Mouse (Mus musculus): ENCODE results near the gene Prdm13. TPM values are rescaled to one million over a fixed set of nuclear protein-coding genes. Genes with fewer than 3 reads are reported as not detected.

Prdm13 gene
- polyA plus RNA-seq (2016; fragmentation: Nextera tagmentation; extraction: Ambion mirVana): not detected in 2 replicates

- Histone ChIP-seq H3K36me3 (no peaks in the 10 kb centered on the region), H3K27ac (no peak within 1 kb of the TSS), H3K9me3 (replicated peaks) (no peaks in the 10 kb centered on the region), H3K9ac (no peak within 1 kb of the TSS), H3K4me1 (peaks cover 9% of the 10 kb centered on the region), H3K4me3 (no peak within 1 kb of the TSS), H3K27me3 (replicated peaks) (peaks cover 100% of the 10 kb centered on the region), H3K4me2 (no peak within 1 kb of the TSS)
- WGBS (ENCODE audit: insufficient replicate concordance): 3% methylated on average over 38 of the region's 38 CpGs
- ATAC-seq: no peak
These were observed at the start of gene Prdm13 for GRCm38 (mm10) chr4:21685595-21686091. TSS of gene Prdm13 (minus strand) at chr4:21685963.

GRCm38 (mm10) chr4:21727615-21728165 lies 41.9 kb upstream of the Prdm13 start, which contains the start of gene Ccnc:
TSS of gene Ccnc (plus strand) at chr4:21727701.
- peak within 1 kb of the TSS; percentile 84 for H3K27ac ChIP-seq
- WGBS (ENCODE audit: insufficient replicate concordance): under 1% methylated on average over 37 of the region's 37 CpGs

GRCm38 (mm10) chr4:21726912-21727614 lies 41.3 kb upstream of the Prdm13 start:
- ATAC-seq: peak; percentile 36
- WGBS (ENCODE audit: insufficient replicate concordance): 1% methylated on average over 22 of the region's 22 CpGs
- peaks cover 11% of the 10 kb centered on the region for H3K4me1 ChIP-seq

More at GRCm38 (mm10) chr4:21727615-21728165, 41.9 kb upstream of the Prdm13 start, which contains the start of gene Ccnc:
- Histone ChIP-seq H3K4me1 (peaks cover 11% of the 10 kb centered on the region), H3K36me3 (peaks cover 1% of the 10 kb centered on the region), H3K4me3 (peak within 1 kb of the TSS; percentile 89), H3K9ac (peak within 1 kb of the TSS; percentile 84), H3K27me3 (replicated peaks) (0 out of 2 replicates have a peak, but pooled peaks cover 7% of the 10 kb centered on the region), H3K4me2 (peak within 1 kb of the TSS; percentile 87), H3K9me3 (replicated peaks) (no peaks in the 10 kb centered on the region)
- ATAC-seq: peak; percentile 99

GRCm38 (mm10) chr4:21722752-21723334 lies 37.1 kb upstream of the Prdm13 start:
- Histone ChIP-seq H3K9ac (no peak overlapping the region), H3K4me3 (no peak overlapping the region), H3K9me3 (replicated peaks) (no peaks in the 10 kb centered on the region), H3K27ac (no peak overlapping the region), H3K4me2 (no peak overlapping the region), H3K36me3 (no peaks in the 10 kb centered on the region), H3K27me3 (replicated peaks) (peaks cover 12% of the 10 kb centered on the region; the same call in 1 of the 2 replicates), H3K4me1 (no peaks in the 10 kb centered on the region)
- 52% methylated on average over 7 of the region's 7 CpGs for WGBS (ENCODE audit: insufficient replicate concordance)
- ATAC-seq: no peak

More at GRCm38 (mm10) chr4:21726912-21727614, 41.3 kb upstream of the Prdm13 start:
- Histone ChIP-seq H3K9me3 (replicated peaks) (no peaks in the 10 kb centered on the region), H3K27me3 (replicated peaks) (0 out of 2 replicates have a peak, but pooled peaks cover 7% of the 10 kb centered on the region), H3K36me3 (no peaks in the 10 kb centered on the region), H3K4me3 (peak overlapping the region; percentile 89), H3K9ac (peak overlapping the region; percentile 84), H3K4me2 (peak overlapping the region; percentile 87), H3K27ac (peak overlapping the region; percentile 84)

GRCm38 (mm10) chr4:21712147-21712546 lies 26.4 kb upstream of the Prdm13 start:
- Histone ChIP-seq H3K9ac (no peak overlapping the region), H3K4me2 (no peak overlapping the region)

GRCm38 (mm10) chr4:21705046-21705445 lies 19.3 kb upstream of the Prdm13 start:
- Histone ChIP-seq H3K4me3 (no peak overlapping the region), H3K27ac (no peak overlapping the region), H3K9me3 (replicated peaks) (no peaks in the 10 kb centered on the region), H3K27me3 (replicated peaks) (no peaks in the 10 kb centered on the region; the same call in 1 of the 2 replicates), H3K9ac (no peak overlapping the region), H3K36me3 (no peaks in the 10 kb centered on the region), H3K4me1 (no peaks in the 10 kb centered on the region), H3K4me2 (no peak overlapping the region)
- WGBS (ENCODE audit: insufficient replicate concordance): 31% methylated on average over 1 of the region's 1 CpGs
- no peak for ATAC-seq

More at GRCm38 (mm10) chr4:21712147-21712546, 26.4 kb upstream of the Prdm13 start:
- H3K27ac ChIP-seq: no peak overlapping the region
- no peaks in the 10 kb centered on the region for H3K27me3 ChIP-seq (replicated peaks)
- H3K4me1 ChIP-seq: no peaks in the 10 kb centered on the region
- ATAC-seq: peak; percentile 46; the same call in 1 of the 2 replicates
- H3K36me3 ChIP-seq: no peaks in the 10 kb centered on the region
- H3K9me3 ChIP-seq (replicated peaks): no peaks in the 10 kb centered on the region
- H3K4me3 ChIP-seq: no peak overlapping the region
- 5% methylated on average over 13 of the region's 13 CpGs for WGBS (ENCODE audit: insufficient replicate concordance)

- WGBS (ENCODE audit: insufficient replicate concordance): 22% methylated on average over 7 of the region's 7 CpGs
- ATAC-seq: 0 out of 2 replicates have a peak, but pooled peaks have one; percentile 13
These were observed 10.0 kb upstream of the Prdm13 start for GRCm38 (mm10) chr4:21695638-21696254.

GRCm38 (mm10) chr4:21690221-21690620 lies 4.5 kb upstream of the Prdm13 start:
- no peak overlapping the region for H3K4me3 ChIP-seq
- no peaks in the 10 kb centered on the region for H3K36me3 ChIP-seq
- peaks cover 84% of the 10 kb centered on the region for H3K27me3 ChIP-seq (replicated peaks)
- no peak overlapping the region for H3K4me2 ChIP-seq
- no peaks in the 10 kb centered on the region for H3K9me3 ChIP-seq (replicated peaks)
- H3K9ac ChIP-seq: no peak overlapping the region
- no peak overlapping the region for H3K27ac ChIP-seq
- 11% methylated on average over 7 of the region's 7 CpGs for WGBS (ENCODE audit: insufficient replicate concordance)
- no peak for ATAC-seq
- H3K4me1 ChIP-seq: peaks cover 9% of the 10 kb centered on the region

More at GRCm38 (mm10) chr4:21695638-21696254, 10.0 kb upstream of the Prdm13 start:
- no peak overlapping the region for H3K27ac ChIP-seq
- H3K4me2 ChIP-seq: no peak overlapping the region
- peaks cover 35% of the 10 kb centered on the region for H3K27me3 ChIP-seq (replicated peaks)
- H3K4me3 ChIP-seq: no peak overlapping the region
- no peaks in the 10 kb centered on the region for H3K4me1 ChIP-seq
- H3K36me3 ChIP-seq: no peaks in the 10 kb centered on the region
- H3K9ac ChIP-seq: no peak overlapping the region
- H3K9me3 ChIP-seq (replicated peaks): no peaks in the 10 kb centered on the region

- 2% methylated on average over 18 of the region's 18 CpGs for WGBS (ENCODE audit: insufficient replicate concordance)
- Histone ChIP-seq H3K4me2 (no peak overlapping the region), H3K36me3 (no peaks in the 10 kb centered on the region), H3K9ac (no peak overlapping the region), H3K4me3 (no peak overlapping the region), H3K27me3 (replicated peaks) (peaks cover 92% of the 10 kb centered on the region), H3K4me1 (peaks cover 9% of the 10 kb centered on the region), H3K9me3 (replicated peaks) (no peaks in the 10 kb centered on the region), H3K27ac (no peak overlapping the region)
- ATAC-seq: no peak
These were observed 3.8 kb upstream of the Prdm13 start for GRCm38 (mm10) chr4:21689492-21689941.

- peaks cover 96% of the 10 kb centered on the region for H3K27me3 ChIP-seq (replicated peaks)
- H3K36me3 ChIP-seq: no peaks in the 10 kb centered on the region
- under 1% methylated on average over 53 of the region's 64 CpGs for WGBS (ENCODE audit: insufficient replicate concordance)
- no peak overlapping the region for H3K27ac ChIP-seq
- H3K4me1 ChIP-seq: peaks cover 9% of the 10 kb centered on the region
- H3K4me2 ChIP-seq: peak overlapping the region; percentile 70
- peak; percentile 30; the same call in 1 of the 2 replicates for ATAC-seq
- peak overlapping the region; percentile 48 for H3K4me3 ChIP-seq
- peak overlapping the region; percentile 17 for H3K9ac ChIP-seq
- H3K9me3 ChIP-seq (replicated peaks): no peaks in the 10 kb centered on the region
These were observed 3.0 kb upstream of the Prdm13 start for GRCm38 (mm10) chr4:21688703-21689200.

All from liver, embryonic 12.5 days (tissue).